7 mouse cellular contexts compared by ENCODE assay signal in genomic region chr11:103381956-103382613, GRCm38 (mm10). TPM values are rescaled to one million over a fixed set of nuclear protein-coding genes. Genes with fewer than 3 reads are reported as not detected.
A peak's percentile ranks its signal among the peaks of the same experiment; 100 is the strongest.
DNase-seq lines count a peak whose midpoint lies in the region; ATAC-seq and TF ChIP-seq lines count a peak whose summit lies in the region.

No protein-coding gene starts in this region.

- no peak overlapping the region for H3K4me3 ChIP-seq in MEL (ENCODE audit: control insufficient read depth in 1 of 2, insufficient read depth in 1 of 2, low read depth in 2 of 2, low read length in 2 of 2)

- H3K4me1 ChIP-seq in MEL (ENCODE audit: control insufficient read depth in 1 of 2, insufficient read depth in 2 of 2, low read length in 2 of 2), result peaks cover 10 to 20% of the 10 kb centered on the region in 2 experiments

- H3K79me2 ChIP-seq in MEL (ENCODE audit: control insufficient read depth, insufficient read depth, low read length, poor library complexity), result no peaks in the 10 kb centered on the region

- peaks cover 8 to 21% of the 10 kb centered on the region in 2 experiments for H3K36me3 ChIP-seq in MEL (ENCODE audit: control insufficient read depth in 1 of 2, insufficient read depth in 2 of 2, low read length in 2 of 2)

- no peak for TF ChIP-seq RAD21 in MEL (IDR thresholded peaks at IDR 0.05; ENCODE audit: low read depth, low read length)

- peak overlapping the region; percentile 44 for H3K27ac ChIP-seq in MEL (ENCODE audit: control insufficient read depth, low read depth, low read length)

- TF ChIP-seq POLR2A in MEL (IDR thresholded peaks at IDR 0.05; ENCODE audit: control insufficient read depth in 1 of 2, insufficient read depth in 1 of 2, low read depth in 1 of 2, low read length in 2 of 2, poor library complexity in 1 of 2), result no peak

- H3K9ac ChIP-seq in MEL (ENCODE audit: control insufficient read depth, low read depth, low read length, poor library complexity, severe bottlenecking), result no peak overlapping the region

- TF ChIP-seq EP300 in MEL (IDR thresholded peaks at IDR 0.05; ENCODE audit: low read depth in 1 of 2, low read length in 2 of 2), result peak in 1 of 2 experiments; percentile 17; a peak in 1 of 4 replicates

- TF ChIP-seq CTCF in MEL (IDR thresholded peaks at IDR 0.05 in 2 of 3, conservative IDR thresholded peaks at IDR 0.05 in 1 of 3; ENCODE audit: control insufficient read depth in 1 of 3, insufficient read depth in 1 of 3, low read depth in 2 of 3, low read length in 3 of 3, poor library complexity in 1 of 3, severe bottlenecking in 1 of 3), result no peak

- peak; percentile 58 to 64 for DNase-seq in B cell, adult 2 months
- DNase-seq in MEL (ENCODE audit: low read depth, low spot score), result peak; percentile 94
- peak; percentile 55 to 70 for DNase-seq in gastrocnemius, adult 8-10 months (ENCODE audit: low spot score in 2 of 2)
- peak; percentile 68 for DNase-seq in kidney, adult 11 months
- DNase-seq in lung, postnatal 14 days, result peak; percentile 81
- DNase-seq in embryo, embryonic 10.5 days (ENCODE audit: low spot score), result no peak

- H3K9me3 ChIP-seq in MEL (replicated peaks; ENCODE audit: insufficient read depth, low read length), result no peaks in the 10 kb centered on the region

- H3K27me3 ChIP-seq in MEL (ENCODE audit: control insufficient read depth in 1 of 2, insufficient read depth in 2 of 2, low read length in 2 of 2), result no peaks in the 10 kb centered on the region

- no peak for ATAC-seq in cerebellum, adult (ENCODE audit: insufficient number of reproducible peaks, low FRiP score, low TSS enrichment)

TF ChIP-seq in MEL, 35 proteins besides CTCF, POLR2A, EP300 and RAD21:
- TF ChIP-seq RCOR1 (IDR thresholded peaks at IDR 0.05; ENCODE audit: low read depth, low read length) (peak; percentile 47), TCF12 (IDR thresholded peaks at IDR 0.05; ENCODE audit: low read depth, low read length) (no peak), BHLHE40 (IDR thresholded peaks at IDR 0.05; ENCODE audit: borderline replicate concordance, low read depth, low read length) (no peak), MYC (IDR thresholded peaks at IDR 0.05; ENCODE audit: low read depth, low read length) (no peak), ZMIZ1 (IDR thresholded peaks at IDR 0.05; ENCODE audit: low read depth, low read length) (no peak), USF2 (IDR thresholded peaks at IDR 0.05; ENCODE audit: borderline replicate concordance in 1 of 2, insufficient read depth in 1 of 2, low read depth in 1 of 2, low read length in 2 of 2) (no peak), TBP (IDR thresholded peaks at IDR 0.05; ENCODE audit: low read depth, low read length) (no peak), POLR2AphosphoS2 (IDR thresholded peaks at IDR 0.05; ENCODE audit: low read length) (no peak), ETS1 (IDR thresholded peaks at IDR 0.05; ENCODE audit: low read depth, low read length) (peak; percentile 43; the same call in 1 of the 2 replicates), MYB (IDR thresholded peaks at IDR 0.05; ENCODE audit: low read depth, low read length) (no peak), HCFC1 (IDR thresholded peaks at IDR 0.05; ENCODE audit: low read depth, low read length) (no peak), ELF1 (IDR thresholded peaks at IDR 0.05; ENCODE audit: low read depth, low read length) (0 out of 2 replicates have a peak, but pooled peaks have one; percentile 31), SMC3 (IDR thresholded peaks at IDR 0.05; ENCODE audit: low read depth, low read length) (no peak), MXI1 (IDR thresholded peaks at IDR 0.05; ENCODE audit: low read depth, low read length) (peak; percentile 2; the same call in 1 of the 2 replicates), SIN3A (IDR thresholded peaks at IDR 0.05; ENCODE audit: low read length) (0 out of 2 replicates have a peak, but pooled peaks have one; percentile 3), MAZ (IDR thresholded peaks at IDR 0.05; ENCODE audit: low read depth, low read length) (no peak), MEF2A (IDR thresholded peaks at IDR 0.05; ENCODE audit: extremely low read depth, insufficient replicate concordance, low read depth, low read length, poor library complexity, severe bottlenecking) (0 out of 2 replicates have a peak, but pooled peaks have one; percentile 43), NRF1 (IDR thresholded peaks at IDR 0.05; ENCODE audit: insufficient read depth, low read depth, low read length, poor library complexity, severe bottlenecking) (no peak), NELFE (IDR thresholded peaks at IDR 0.05; ENCODE audit: low read depth, low read length) (no peak)
TF ChIP-seq in MEL: peak in this region for 6.

RNA-seq across cellular contexts. Expression of gene Arhgap27, which starts 18.6 kb away (rescaled TPM):
- total RNA-seq in MEL (2012; rRNA removed), result 6.3 TPM in 2 replicates
- 10 to 100 TPM in 1 of 2 experiments, not detected in 1; 15.0 TPM for polyA plus RNA-seq in MEL (2012; ENCODE audit: insufficient read depth in 1 of 2, insufficient read length in 2 of 2, low read depth in 1 of 2, low replicate concordance in 2 of 2, missing spikeins in 1 of 2)
- 1 to 10 TPM; 2.5 to 4.7 (median 4.4) TPM for total RNA-seq in gastrocnemius, adult 8-10 months (2022)

RNA-seq across cellular contexts. Expression of gene Plekhm1, which starts 30.4 kb away (rescaled TPM):
- total RNA-seq in MEL (2012; rRNA removed), result 3.4 and 4.0 TPM in 2 replicates
- 10 to 100 TPM in 1 of 2 experiments, not detected in 1; 10.0 TPM for polyA plus RNA-seq in MEL (2012; ENCODE audit: insufficient read depth in 1 of 2, insufficient read length in 2 of 2, low read depth in 1 of 2, low replicate concordance in 2 of 2, missing spikeins in 1 of 2)
- 10 to 100 TPM; 14.1 to 16.4 (median 15.1) TPM for total RNA-seq in gastrocnemius, adult 8-10 months (2022)
